Mouse (Mus musculus) kidney, adult 2 months (tissue): Measurements from ENCODE around the gene Tsc22d2. TPM values are rescaled to one million over a fixed set of nuclear protein-coding genes. Genes with fewer than 3 reads are reported as not detected.

ENCODE experiments used
- DNase-seq: peaks from one replicate; pipeline ENCODE4 v3.0.0; 2021
- H3K27ac ChIP-seq: fragments of 200-500 bp; 2 replicates; pipeline ENCODE4 v1.5.1; 2012; ENCODE audit warnings: low read depth, low read length, control low read depth, inconsistent platforms; ENCODE audit not compliant: insufficient read depth
- H3K27me3 ChIP-seq: fragments of 200-500 bp; replicated peaks from 2 replicates; pipeline ENCODE4 v1.6.1; 2012; ENCODE audit warnings: mild to moderate bottlenecking, moderate library complexity, low read length, inconsistent platforms; ENCODE audit not compliant: control insufficient read depth, insufficient read depth
- H3K36me3 ChIP-seq: fragments of 200-500 bp; 2 replicates; pipeline ENCODE4 v1.6.1; 2012; ENCODE audit warnings: mild to moderate bottlenecking, moderate library complexity, low read length, inconsistent platforms; ENCODE audit not compliant: control insufficient read depth, insufficient read depth
- H3K4me1 ChIP-seq: fragments of 200-500 bp; 2 replicates; pipeline ENCODE4 v1.6.1; 2011; ENCODE audit warnings: low read length; ENCODE audit not compliant: control insufficient read depth, insufficient read depth
- H3K4me3 ChIP-seq: fragments of 200-500 bp; 2 replicates; pipeline ENCODE4 v1.5.1; 2011; ENCODE audit warnings: mild to moderate bottlenecking, low read depth, low read length, control low read depth; ENCODE audit not compliant: insufficient read depth
- CTCF ChIP-seq: fragments of 200-500 bp; conservative IDR thresholded peaks from 2 replicates; pipeline ENCODE4 v1.5.1; 2011; ENCODE audit warnings: low read depth, mild to moderate bottlenecking, control low read depth, low read length, moderate library complexity, mixed read lengths; ENCODE audit not compliant: insufficient read depth, insufficient read length
- POLR2A ChIP-seq: fragments of 200-500 bp; IDR thresholded peaks from one replicate; pipeline ENCODE4 v1.6.1; 2011; ENCODE audit warnings: low read depth, low read length, control low read depth
- WGBS: fragments of 180-500 bp; shearing (Covaris S2); methylation state at CpG from one replicate; pipeline ENCODE4 v1.1.7; 2018; 5-methylcytosine and 5-hydroxymethylcytosine counted together
- polyA plus RNA-seq: library from polyadenylated mRNA; depleted of rRNA; stranded (reverse); fragments of >200 nt; gene quantifications from 2 replicates; pipeline ENCODE4 v1.2.3, GENCODE M21; 2012; rRNA removed

The Tsc22d2 gene
- polyA plus RNA-seq, 1 experiment = 8.4 TPM

DNA sequence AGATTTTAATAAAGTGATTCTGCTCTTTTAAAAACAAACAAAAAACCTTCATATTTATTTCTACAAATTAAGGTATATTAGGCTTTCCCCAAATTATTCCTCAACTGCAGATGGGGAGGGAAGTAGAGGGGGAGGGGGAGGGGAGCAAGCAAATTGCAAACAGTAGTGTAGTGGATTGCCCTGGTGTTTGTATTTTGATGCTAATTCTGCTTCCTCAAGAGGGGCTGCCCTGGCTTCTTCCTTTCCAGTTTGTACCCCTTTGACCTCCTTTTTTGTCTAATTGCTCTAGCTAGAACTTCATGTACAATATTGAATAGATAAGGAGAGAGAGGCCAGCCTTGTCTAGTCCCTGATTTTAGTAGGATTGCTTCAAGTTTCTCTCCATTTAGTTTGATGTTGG is 90.2 kb downstream of the Tsc22d2 start:
- no peak overlapping the region for H3K4me3 ChIP-seq

DNA sequence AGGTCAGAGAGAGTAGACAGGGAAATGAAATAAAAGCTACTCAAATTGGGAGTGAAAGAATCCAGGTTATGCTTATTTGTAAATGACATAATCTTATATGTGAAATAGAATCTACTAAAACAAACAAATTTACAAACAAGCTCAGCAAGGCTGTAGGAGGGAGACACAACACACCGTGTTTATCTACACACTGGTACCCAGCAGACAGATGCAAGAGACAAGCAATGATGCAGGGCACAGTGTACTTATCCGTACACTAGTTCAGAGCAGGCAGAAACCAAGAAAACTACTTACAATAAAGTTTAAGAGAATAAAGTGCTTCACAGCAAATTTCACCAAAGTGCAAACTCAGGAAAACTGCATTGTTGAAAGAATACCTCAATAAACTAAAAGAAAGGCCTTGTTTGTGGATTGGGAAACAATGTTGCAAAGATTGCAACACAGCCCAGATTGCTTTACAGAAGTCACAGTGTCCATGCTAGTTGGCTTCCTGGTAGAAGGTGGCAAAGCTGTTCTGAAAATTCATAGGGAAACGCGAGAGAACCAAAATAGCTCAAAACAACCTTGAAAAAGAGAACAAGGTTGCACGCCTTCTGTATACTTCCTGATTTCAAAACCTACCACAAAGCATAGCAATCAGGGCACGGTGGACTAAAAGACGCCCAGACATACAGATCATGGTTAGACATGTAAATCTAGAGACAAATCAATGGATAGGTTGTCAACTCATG is 93.7 kb downstream of the Tsc22d2 start:
- Histone ChIP-seq H3K27me3 (no peaks in the 10 kb centered on the region), H3K36me3 (no peaks in the 10 kb centered on the region), H3K4me1 (no peaks in the 10 kb centered on the region), H3K4me3 (no peak overlapping the region), H3K27ac (no peak overlapping the region)
- 84% methylated on average over 7 of the region's 7 CpGs for WGBS
- DNase-seq = peak; percentile 4
- TF ChIP-seq POLR2A = no peak
- TF ChIP-seq CTCF = no peak

More for the DNA sequence above, 90.2 kb downstream of the Tsc22d2 start:
- Histone ChIP-seq H3K36me3 (no peaks in the 10 kb centered on the region), H3K27ac (no peak overlapping the region), H3K27me3 (no peaks in the 10 kb centered on the region), H3K4me1 (no peaks in the 10 kb centered on the region)
- no peak for DNase-seq
- TF ChIP-seq CTCF (no peak), POLR2A (no peak)

- H3K36me3 ChIP-seq = no peaks in the 10 kb centered on the region
- TF ChIP-seq POLR2A = no peak
- peak; percentile 69 for TF ChIP-seq CTCF
- peak; percentile 34 for DNase-seq
- no peak overlapping the region for H3K4me3 ChIP-seq
- H3K27me3 ChIP-seq = no peaks in the 10 kb centered on the region
- no peaks in the 10 kb centered on the region for H3K4me1 ChIP-seq
- no peak overlapping the region for H3K27ac ChIP-seq
Observed at GRCm38 (mm10) chr3:58511581-58511980, 97.1 kb downstream of the Tsc22d2 start.

- no peaks in the 10 kb centered on the region for H3K36me3 ChIP-seq
- no peak overlapping the region for H3K27ac ChIP-seq
- DNase-seq = no peak
- no peaks in the 10 kb centered on the region for H3K27me3 ChIP-seq
- H3K4me1 ChIP-seq = no peaks in the 10 kb centered on the region
- TF ChIP-seq POLR2A (no peak), CTCF (no peak)
- 84% methylated on average over 3 of the region's 3 CpGs for WGBS
- H3K4me3 ChIP-seq = no peak overlapping the region
Observed at GRCm38 (mm10) chr3:58512740-58513139, 98.2 kb downstream of the Tsc22d2 start.

DNA sequence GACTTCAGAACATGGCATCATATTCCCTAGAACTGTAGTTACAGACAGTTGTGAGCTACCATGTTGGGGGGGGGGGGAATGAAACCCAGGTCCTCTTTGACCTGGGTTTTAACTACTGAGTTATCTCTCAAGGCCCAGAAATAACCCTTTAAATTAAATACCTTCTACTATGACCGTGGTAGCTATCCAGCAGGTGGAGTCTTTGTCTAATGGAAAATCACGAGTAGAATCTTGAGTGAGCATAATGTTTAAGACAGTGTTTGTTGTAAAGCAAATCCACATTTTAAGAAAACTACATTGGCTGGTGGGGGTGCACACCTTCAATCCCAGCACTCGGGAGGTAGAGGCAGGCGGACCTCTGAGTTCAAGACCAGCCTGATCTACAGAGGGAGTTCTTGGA is 99.0 kb downstream of the Tsc22d2 start:
- H3K4me1 ChIP-seq = no peaks in the 10 kb centered on the region
- no peak overlapping the region for H3K4me3 ChIP-seq
- 88% methylated on average over 4 of the region's 4 CpGs for WGBS
- no peak for DNase-seq
- TF ChIP-seq CTCF = no peak
- no peaks in the 10 kb centered on the region for H3K27me3 ChIP-seq
- H3K36me3 ChIP-seq = no peaks in the 10 kb centered on the region
- H3K27ac ChIP-seq = no peak overlapping the region

- no peak for TF ChIP-seq POLR2A
- no peak for TF ChIP-seq CTCF
- WGBS = 26% methylated on average over 1 of the region's 1 CpGs
- H3K4me3 ChIP-seq = no peak overlapping the region
- H3K36me3 ChIP-seq = no peaks in the 10 kb centered on the region
- no peak for DNase-seq
- H3K4me1 ChIP-seq = no peaks in the 10 kb centered on the region
- no peaks in the 10 kb centered on the region for H3K27me3 ChIP-seq
- no peak overlapping the region for H3K27ac ChIP-seq
Observed at GRCm38 (mm10) chr3:58515947-58516601, 101.6 kb downstream of the Tsc22d2 start.

Other genes with a start within 250 kb of the Tsc22d2 start
- gene Eif2a, start 111.1 kb downstream of the Tsc22d2 start, polyA plus RNA-seq = 10.6 and 15.4 TPM in 2 replicates
- 32.7 and 37.7 TPM in 2 replicates for gene Serp1, start 111.2 kb downstream of the Tsc22d2 start, polyA plus RNA-seq
- gene Selenot, start 161.9 kb downstream of the Tsc22d2 start, polyA plus RNA-seq = 81.8 and 102 TPM in 2 replicates
- 0.03 and 0.10 TPM in 2 replicates for gene Erich6, start 222.5 kb downstream of the Tsc22d2 start, polyA plus RNA-seq